Mouse (Mus musculus) heart, postnatal 0 days (tissue): Measurements from ENCODE around the gene Plb1. TPM values are rescaled to one million over a fixed set of nuclear protein-coding genes. Genes with fewer than 3 reads are reported as not detected.

Experiments used
- ATAC-seq: fragments of 200-750 bp; cut with Nextera tagmentation; 2 replicates; pipeline ENCODE4 v1.8.0; 2017; ENCODE audit warnings: low read depth, moderate number of reproducible peaks, moderate library complexity; ENCODE audit not compliant: insufficient read depth
- DNase-seq: peaks from one replicate; pipeline ENCODE4 v3.0.0-alpha.2; 2016; ENCODE audit warnings: low spot score
- H3K27ac ChIP-seq: fragments of 300-500 bp; sonication (generic); 2 replicates; pipeline ENCODE4 v1.5.1; 2014; ENCODE audit warnings: low read depth, mild to moderate bottlenecking
- H3K27me3 ChIP-seq: fragments of 300-500 bp; sonication (generic); 2 replicates; pipeline ENCODE4 v1.6.1; 2014; ENCODE audit warnings: low read length, mixed read lengths; ENCODE audit not compliant: control insufficient read depth, insufficient read depth
- H3K36me3 ChIP-seq: fragments of 300-500 bp; sonication (generic); replicated peaks from 2 replicates; pipeline ENCODE4 v1.6.1; 2014; ENCODE audit warnings: low read length, mixed read lengths; ENCODE audit not compliant: control insufficient read depth, insufficient read depth
- H3K4me1 ChIP-seq: fragments of 300-500 bp; sonication (generic); 2 replicates; pipeline ENCODE4 v1.6.1; 2014; ENCODE audit warnings: antibody characterized with exemption; ENCODE audit not compliant: control insufficient read depth, insufficient read depth
- H3K4me2 ChIP-seq: fragments of 300-500 bp; sonication (generic); 2 replicates; pipeline ENCODE4 v1.6.1; 2014; ENCODE audit warnings: low read depth, mild to moderate bottlenecking, low read length, moderate library complexity
- H3K4me3 ChIP-seq: fragments of 300-500 bp; sonication (generic); 2 replicates; pipeline ENCODE4 v1.5.1; 2014; ENCODE audit warnings: low read depth, low read length
- H3K9ac ChIP-seq: fragments of 300-500 bp; sonication (generic); replicated peaks from 2 replicates; pipeline ENCODE4 v1.6.1; 2014; ENCODE audit warnings: low read depth, low read length, mixed read lengths
- H3K9me3 ChIP-seq: fragments of 300-500 bp; sonication (generic); replicated peaks from 2 replicates; pipeline ENCODE4 v1.6.1; 2016; ENCODE audit warnings: low read length; ENCODE audit not compliant: control insufficient read depth
- CTCF ChIP-seq: IDR thresholded peaks from 2 replicates; pipeline ENCODE4 v1.5.1; 2016; ENCODE audit warnings: antibody characterized with exemption, control low read depth, low read depth
- EP300 ChIP-seq: IDR thresholded peaks from 2 replicates; pipeline ENCODE4 v1.6.1; 2016; ENCODE audit warnings: antibody characterized with exemption, low read depth
- WGBS: fragments of 180-500 bp; shearing (Covaris S2); extraction: QIAGEN DNeasy Blood & Tissue Kit; methylation state at CpG from one replicate; pipeline ENCODE4 v1.1.7; 2014; 5-methylcytosine and 5-hydroxymethylcytosine counted together
- polyA plus RNA-seq: library from polyadenylated mRNA; unstranded; fragments of >200 nt; fragmentation: Nextera tagmentation; extraction: Ambion mirVana; gene quantifications from 2 replicates; pipeline ENCODE4 v1.2.1, GENCODE M21; 2015
- total RNA-seq: library from RNA; depleted of rRNA; stranded (reverse); fragments of >200 nt; gene quantifications from 2 replicates; pipeline ENCODE4 v1.2.3, GENCODE M21; 2014; ENCODE audit warnings: low replicate concordance

Plb1 gene
- total and polyA plus RNA-seq, 2 experiments from 2014 or later, result 1.4 to 2.8 TPM

GRCm38 (mm10) chr5:32194236-32194635 lies 38.3 kb upstream of the Plb1 start:
- 67% methylated on average over 4 of the region's 4 CpGs for WGBS
- Histone ChIP-seq H3K4me1 (peaks cover 8% of the 10 kb centered on the region; the same call in 1 of the 2 replicates), H3K9ac (no peak overlapping the region), H3K4me2 (no peak overlapping the region), H3K4me3 (no peak overlapping the region), H3K27me3 (no peaks in the 10 kb centered on the region), H3K27ac (no peak overlapping the region), H3K36me3 (no peaks in the 10 kb centered on the region), H3K9me3 (no peaks in the 10 kb centered on the region)
- DNase-seq (no peak), ATAC-seq (no peak)
- TF ChIP-seq EP300 (no peak), CTCF (no peak)

- WGBS, result 51% methylated on average over 12 of the region's 12 CpGs
- H3K27me3 ChIP-seq, result no peaks in the 10 kb centered on the region
- peaks cover 8% of the 10 kb centered on the region; the same call in 1 of the 2 replicates for H3K4me1 ChIP-seq
- no peak overlapping the region for H3K9ac ChIP-seq
- no peaks in the 10 kb centered on the region for H3K9me3 ChIP-seq
- H3K27ac ChIP-seq, result no peak overlapping the region
- no peak overlapping the region for H3K4me3 ChIP-seq
- no peaks in the 10 kb centered on the region for H3K36me3 ChIP-seq
- H3K4me2 ChIP-seq, result no peak overlapping the region
- DNase-seq (no peak), ATAC-seq (no peak)
- TF ChIP-seq CTCF (peak; percentile 18; the same call in 1 of the 2 replicates), EP300 (no peak)
These were observed 36.5 kb upstream of the Plb1 start for GRCm38 (mm10) chr5:32195857-32196609.

GRCm38 (mm10) chr5:32197698-32198097 lies 34.8 kb upstream of the Plb1 start:
- Histone ChIP-seq H3K4me1 (no peaks in the 10 kb centered on the region), H3K9me3 (no peaks in the 10 kb centered on the region), H3K27me3 (no peaks in the 10 kb centered on the region), H3K9ac (no peak overlapping the region), H3K27ac (no peak overlapping the region), H3K36me3 (no peaks in the 10 kb centered on the region), H3K4me2 (no peak overlapping the region), H3K4me3 (no peak overlapping the region)
- peak; percentile 85 for DNase-seq
- WGBS, result 6% methylated on average over 4 of the region's 4 CpGs
- ATAC-seq, result peak; percentile 89
- TF ChIP-seq EP300, result no peak
- TF ChIP-seq CTCF, result peak; percentile 98

GRCm38 (mm10) chr5:32199136-32199535 lies 33.4 kb upstream of the Plb1 start:
- Histone ChIP-seq H3K36me3 (no peaks in the 10 kb centered on the region), H3K27me3 (no peaks in the 10 kb centered on the region), H3K9ac (no peak overlapping the region), H3K27ac (no peak overlapping the region), H3K4me1 (no peaks in the 10 kb centered on the region), H3K4me2 (no peak overlapping the region), H3K4me3 (no peak overlapping the region), H3K9me3 (no peaks in the 10 kb centered on the region)
- TF ChIP-seq CTCF (no peak), EP300 (no peak)
- ATAC-seq (no peak), DNase-seq (no peak)
- 74% methylated on average over 3 of the region's 3 CpGs for WGBS

- DNase-seq, result no peak
- TF ChIP-seq EP300 (no peak), CTCF (no peak)
- 65% methylated on average over 3 of the region's 3 CpGs for WGBS
- no peak overlapping the region for H3K4me3 ChIP-seq
- H3K4me1 ChIP-seq, result no peaks in the 10 kb centered on the region
- H3K27me3 ChIP-seq, result no peaks in the 10 kb centered on the region
- H3K27ac ChIP-seq, result no peak overlapping the region
- no peaks in the 10 kb centered on the region for H3K36me3 ChIP-seq
- no peak overlapping the region for H3K4me2 ChIP-seq
- no peaks in the 10 kb centered on the region for H3K9me3 ChIP-seq
- ATAC-seq, result no peak
- H3K9ac ChIP-seq, result no peak overlapping the region
These were observed 32.9 kb upstream of the Plb1 start for GRCm38 (mm10) chr5:32199594-32199993.

- ATAC-seq, result no peak
- Histone ChIP-seq H3K4me1 (no peaks in the 10 kb centered on the region), H3K27me3 (no peaks in the 10 kb centered on the region), H3K9me3 (no peaks in the 10 kb centered on the region), H3K4me3 (no peak overlapping the region), H3K4me2 (no peak overlapping the region), H3K27ac (no peak overlapping the region), H3K9ac (no peak overlapping the region), H3K36me3 (no peaks in the 10 kb centered on the region)
- TF ChIP-seq EP300 (no peak), CTCF (peak; percentile 71)
- 66% methylated on average over 4 of the region's 4 CpGs for WGBS
- DNase-seq, result no peak
These were observed 27.9 kb upstream of the Plb1 start for GRCm38 (mm10) chr5:32204653-32205052.
